9 mouse cellular contexts compared by ENCODE assay signal in genomic region chr15:97787799-97788667, GRCm38 (mm10). TPM values are rescaled to one million over a fixed set of nuclear protein-coding genes. Genes with fewer than 3 reads are reported as not detected.
DNase-seq lines count a peak whose midpoint lies in the region; ATAC-seq and TF ChIP-seq lines count a peak whose summit lies in the region.
"Had no signal": no experiment of that assay in that cellular context is flagged by ENCODE, and none has a peak within 500 bp of the region (broad histone marks: within the 10 kb centered on the region; RNA-seq: fewer than 3 reads in every experiment).

No protein-coding gene starts in this region.

- H3K9me3 ChIP-seq in midbrain, postnatal 0 days (ENCODE audit: low read length) = no peaks in the 10 kb centered on the region
- H3K9me3 ChIP-seq in midbrain, embryonic 14.5 days (ENCODE audit: control insufficient read depth, low read length) = no peaks in the 10 kb centered on the region

- peak overlapping the region; percentile 36 for H3K27ac ChIP-seq in heart, adult 2 months
- H3K27ac ChIP-seq in midbrain, postnatal 0 days (ENCODE audit: low read depth, low read length) = peak overlapping the region; percentile 26; the same call in 1 of the 2 replicates
- no peak overlapping the region for H3K27ac ChIP-seq in midbrain, embryonic 14.5 days (replicated peaks; ENCODE audit: low read depth, low read length)
- peak overlapping the region; percentile 94 for H3K27ac ChIP-seq in macrophage

- peak; percentile 40; the same call in 1 of the 2 replicates for TF ChIP-seq POLR2A in heart, adult 2 months (IDR thresholded peaks at IDR 0.05; ENCODE audit: insufficient read depth, low read depth, low read length)

- peak in 1 of 2 experiments; percentile 33 for DNase-seq in heart, adult 2 months
- DNase-seq in heart, postnatal 4 days = no peak
- no peak for DNase-seq in midbrain, postnatal 0 days (ENCODE audit: low spot score)
- DNase-seq in midbrain, embryonic 14.5 days = no peak
- peak; percentile 90 for DNase-seq in fat pad, adult 2 months (ENCODE audit: extremely low read depth, low read depth, low spot score)
- no peak for DNase-seq in kidney, postnatal 14 days
- no peak for DNase-seq in kidney, postnatal 10 days
- DNase-seq: gastrocnemius, postnatal 36 days had no signal

- H3K79me2 ChIP-seq in heart, adult 2 months (replicated peaks; ENCODE audit: control insufficient read depth, insufficient read depth, low read length) = no peaks in the 10 kb centered on the region
- peaks cover 50% of the 10 kb centered on the region for H3K79me2 ChIP-seq in macrophage (ENCODE audit: inconsistent target)

- no peak for ATAC-seq in midbrain, postnatal 0 days (ENCODE audit: low FRiP score)
- no peak for ATAC-seq in midbrain, embryonic 14.5 days (ENCODE audit: low FRiP score, low TSS enrichment)

- intact Hi-C loops in heart, adult 2 months (cut with DNase I) = loop anchor here (5.0 kb wide), 1 partner anchor 174 kb away; the partner anchor contains the start of gene Tmem106c

- no peak for TF ChIP-seq EP300 in heart, adult 2 months (IDR thresholded peaks at IDR 0.05; ENCODE audit: insufficient read depth, low read depth, low read length)

- H3K27me3 ChIP-seq in heart, adult 2 months (ENCODE audit: control insufficient read depth, insufficient read depth, low read length) = no peaks in the 10 kb centered on the region
- H3K27me3 ChIP-seq in midbrain, postnatal 0 days (ENCODE audit: insufficient read depth, low read length) = no peaks in the 10 kb centered on the region
- no peaks in the 10 kb centered on the region for H3K27me3 ChIP-seq in midbrain, embryonic 14.5 days (ENCODE audit: control insufficient read depth, insufficient read depth, low read length)

- no peaks in the 10 kb centered on the region for H3K36me3 ChIP-seq in heart, adult 2 months (ENCODE audit: control insufficient read depth, insufficient read depth, low read length)
- peaks cover 13% of the 10 kb centered on the region; the same call in 1 of the 2 replicates for H3K36me3 ChIP-seq in midbrain, postnatal 0 days (ENCODE audit: insufficient read depth, low read length)
- peaks cover 21% of the 10 kb centered on the region for H3K36me3 ChIP-seq in midbrain, embryonic 14.5 days (ENCODE audit: control insufficient read depth, insufficient read depth, low read length)
- H3K36me3 ChIP-seq in macrophage (ENCODE audit: inconsistent target) = peaks cover 22% of the 10 kb centered on the region; the same call in 1 of the 2 replicates

- H3K4me2 ChIP-seq in midbrain, postnatal 0 days (ENCODE audit: low read depth, low read length, poor library complexity, severe bottlenecking) = no peak overlapping the region
- H3K4me2 ChIP-seq in midbrain, embryonic 14.5 days (ENCODE audit: low read length) = no peak overlapping the region

- H3K4me3 ChIP-seq in heart, adult 2 months = no peak overlapping the region
- H3K4me3 ChIP-seq in midbrain, postnatal 0 days (ENCODE audit: low read depth, low read length) = no peak overlapping the region
- no peak overlapping the region for H3K4me3 ChIP-seq in midbrain, embryonic 14.5 days (replicated peaks; ENCODE audit: low read depth, low read length)
- no peak overlapping the region for H3K4me3 ChIP-seq in macrophage (ENCODE audit: inconsistent target)

- H3K4me1 ChIP-seq in heart, adult 2 months (ENCODE audit: control insufficient read depth, insufficient read depth, low read length) = peaks cover 26% of the 10 kb centered on the region
- peaks cover 11% of the 10 kb centered on the region; the same call in 1 of the 2 replicates for H3K4me1 ChIP-seq in midbrain, postnatal 0 days (ENCODE audit: insufficient read depth, low read length)
- peaks cover 6% of the 10 kb centered on the region for H3K4me1 ChIP-seq in midbrain, embryonic 14.5 days (ENCODE audit: control insufficient read depth, insufficient read depth, low read length)

- TF ChIP-seq CTCF in heart, adult 2 months (IDR thresholded peaks at IDR 0.05) = no peak
- TF ChIP-seq CTCF in midbrain, postnatal 0 days (IDR thresholded peaks at IDR 0.05) = no peak

- WGBS in heart, adult 2 months = 52% methylated on average over 19 of the region's 19 CpGs
- WGBS in midbrain, postnatal 0 days = 74% methylated on average over 19 of the region's 19 CpGs
- 77% methylated on average over 19 of the region's 19 CpGs for WGBS in midbrain, embryonic 14.5 days
- 57% methylated on average over 18 of the region's 19 CpGs for WGBS in macrophage (ENCODE audit: missing documents)

- H3K9ac ChIP-seq in heart, adult 2 months (ENCODE audit: low read depth, low read length) = no peak overlapping the region
- no peak overlapping the region for H3K9ac ChIP-seq in midbrain, postnatal 0 days (replicated peaks; ENCODE audit: low read length, poor library complexity, severe bottlenecking)
- H3K9ac ChIP-seq in midbrain, embryonic 14.5 days (replicated peaks; ENCODE audit: low read length) = no peak overlapping the region

RNA-seq across cellular contexts. Expression of gene Slc48a1, which starts 9.7 kb away (rescaled TPM):
- 10 to 100 TPM; 72.7 to 73.0 TPM for total RNA-seq in heart, adult 2 months (2021)
- 82.8 and 85.3 TPM in 2 replicates for polyA plus RNA-seq in heart, adult 2 months (2012; rRNA removed)
- 10 to 100 TPM; 58.7 to 59.2 TPM for total RNA-seq in heart, postnatal 4 days (2021)
- total RNA-seq in midbrain, postnatal 0 days (2014; rRNA removed) = 61.5 and 78.8 TPM in 2 replicates
- polyA plus RNA-seq in midbrain, postnatal 0 days (2015; fragmentation: Nextera tagmentation; extraction: Ambion mirVana) = 152 and 173 TPM in 2 replicates
- polyA plus RNA-seq in midbrain, embryonic 14.5 days (2014; fragmentation: Nextera tagmentation; extraction: Ambion mirVana) = 72.9 and 100 TPM in 2 replicates
- 10 to 100 TPM in 23 of 26 experiments, 1 to 10 TPM in 3; 5.9 to 65.0 (median 26.1) TPM for total RNA-seq in macrophage (2018; cell fraction: chromatin; rRNA removed)
- 100 to 1,000 TPM; 109 to 241 (median 184) TPM for total RNA-seq in macrophage (2018; cell fraction: cytosol; rRNA removed)
- 100 to 1,000 TPM in 5 of 26 experiments, 10 to 100 TPM in 21; 24.4 to 186 (median 60.9) TPM for total RNA-seq in macrophage (2018; cell fraction: nucleus; rRNA removed)
- 221 to 258 TPM (median 233 TPM) in 3 replicates for polyA plus RNA-seq in macrophage (2018)

RNA-seq across cellular contexts. Expression of gene Rapgef3, which starts 20.3 kb away (rescaled TPM):
- 10 to 100 TPM; 21.5 to 27.9 TPM for total RNA-seq in heart, adult 2 months (2021)
- 44.4 and 57.0 TPM in 2 replicates for polyA plus RNA-seq in heart, adult 2 months (2012; rRNA removed)
- total RNA-seq in heart, postnatal 4 days (2021) = 10 to 100 TPM; 32.7 to 33.4 TPM
- 34.9 and 39.7 TPM in 2 replicates for total RNA-seq in midbrain, postnatal 0 days (2014; rRNA removed)
- polyA plus RNA-seq in midbrain, postnatal 0 days (2015; fragmentation: Nextera tagmentation; extraction: Ambion mirVana) = 15.8 and 16.5 TPM in 2 replicates
- 7.2 and 8.8 TPM in 2 replicates for polyA plus RNA-seq in midbrain, embryonic 14.5 days (2014; fragmentation: Nextera tagmentation; extraction: Ambion mirVana)
- 100 to 1,000 TPM in 3 of 26 experiments, 10 to 100 TPM in 19, 1 to 10 TPM in 4; 5.4 to 141 (median 37.1) TPM for total RNA-seq in macrophage (2018; cell fraction: chromatin; rRNA removed)
- 10 to 100 TPM in 4 of 26 experiments, 1 to 10 TPM in 22; 1.9 to 13.5 (median 6.4) TPM for total RNA-seq in macrophage (2018; cell fraction: cytosol; rRNA removed)
- total RNA-seq in macrophage (2018; cell fraction: nucleus; rRNA removed) = 10 to 100 TPM in 15 of 26 experiments, 1 to 10 TPM in 11; 2.9 to 49.9 (median 14.1) TPM
- 5.0 to 10.9 TPM (median 10.2 TPM) in 3 replicates for polyA plus RNA-seq in macrophage (2018)

RNA-seq across cellular contexts. Expression of gene Hdac7, which starts 56.3 kb away (rescaled TPM):
- total RNA-seq in heart, adult 2 months (2021) = 10 to 100 TPM; 23.7 to 25.7 TPM
- 54.9 and 61.8 TPM in 2 replicates for polyA plus RNA-seq in heart, adult 2 months (2012; rRNA removed)
- total RNA-seq in heart, postnatal 4 days (2021) = 10 to 100 TPM; 51.6 to 52.0 TPM
- 22.4 and 24.2 TPM in 2 replicates for total RNA-seq in midbrain, postnatal 0 days (2014; rRNA removed)
- 28.7 and 29.2 TPM in 2 replicates for polyA plus RNA-seq in midbrain, postnatal 0 days (2015; fragmentation: Nextera tagmentation; extraction: Ambion mirVana)
- polyA plus RNA-seq in midbrain, embryonic 14.5 days (2014; fragmentation: Nextera tagmentation; extraction: Ambion mirVana) = 29.8 and 30.5 TPM in 2 replicates
- 10 to 100 TPM in 16 of 26 experiments, 1 to 10 TPM in 10; 2.5 to 27.8 (median 11.4) TPM for total RNA-seq in macrophage (2018; cell fraction: chromatin; rRNA removed)
- total RNA-seq in macrophage (2018; cell fraction: cytosol; rRNA removed) = 1 to 10 TPM; 1.5 to 6.3 (median 3.5) TPM
- total RNA-seq in macrophage (2018; cell fraction: nucleus; rRNA removed) = 10 to 100 TPM in 3 of 26 experiments, 1 to 10 TPM in 23; 2.6 to 12.8 (median 6.3) TPM
- 2.1 to 3.4 TPM (median 2.6 TPM) in 3 replicates for polyA plus RNA-seq in macrophage (2018)

RNA-seq across cellular contexts. Expression of gene Endou, which starts 56.9 kb away (rescaled TPM):
- 1 to 10 TPM; 1.1 to 1.2 TPM for total RNA-seq in heart, adult 2 months (2021)
- polyA plus RNA-seq in heart, adult 2 months (2012; rRNA removed) = 2.4 TPM in 2 replicates
- 1 to 10 TPM; 3.5 to 4.6 TPM for total RNA-seq in heart, postnatal 4 days (2021)
- total RNA-seq in midbrain, postnatal 0 days (2014; rRNA removed) = 0.33 and 0.66 TPM in 2 replicates
- polyA plus RNA-seq in midbrain, postnatal 0 days (2015; fragmentation: Nextera tagmentation; extraction: Ambion mirVana) = 0.20 TPM in 2 replicates
- polyA plus RNA-seq in midbrain, embryonic 14.5 days (2014; fragmentation: Nextera tagmentation; extraction: Ambion mirVana) = 0.14 TPM in 1 of 2 replicates, not detected in the other
- 1 to 10 TPM in 21 of 26 experiments, under 1 TPM in 4, not detected in 1; 0.41 to 5.2 (median 2.0) TPM for total RNA-seq in macrophage (2018; cell fraction: chromatin; rRNA removed)
- total RNA-seq in macrophage (2018; cell fraction: cytosol; rRNA removed) = under 1 TPM; 0.10 to 0.84 (median 0.45) TPM
- 1 to 10 TPM in 18 of 26 experiments, under 1 TPM in 7, not detected in 1; 0.30 to 5.3 (median 2.0) TPM for total RNA-seq in macrophage (2018; cell fraction: nucleus; rRNA removed)
- polyA plus RNA-seq in macrophage (2018) = 0.66 to 0.98 TPM in 2 of 3 replicates, not detected in the other
